ENCODE assay signal across 12 mouse cellular contexts in genomic region chr5:134743991-134744390, GRCm38 (mm10). TPM values are rescaled to one million over a fixed set of nuclear protein-coding genes. Genes with fewer than 3 reads are reported as not detected.
DNase-seq lines count a peak whose midpoint lies in the region; ATAC-seq and TF ChIP-seq lines count a peak whose summit lies in the region.
"Had no signal": no experiment of that assay in that cellular context is flagged by ENCODE, and none has a peak within 500 bp of the region (broad histone marks: within the 10 kb centered on the region; RNA-seq: fewer than 3 reads in every experiment).

No protein-coding gene starts in this region.

- TF ChIP-seq CTCF in small intestine, adult 2 months (IDR thresholded peaks at IDR 0.05; ENCODE audit: extremely low read depth, insufficient read length, insufficient replicate concordance, low read depth, low read length): no peak; the same call in 1 of the 2 replicates

- H3K36me3 ChIP-seq in kidney, embryonic 14.5 days (ENCODE audit: control insufficient read depth, insufficient read depth, low read length): no peaks in the 10 kb centered on the region
- H3K36me3 ChIP-seq in embryonic facial prominence, embryonic 15.5 days: no peaks in the 10 kb centered on the region; the same call in 1 of the 2 replicates
- H3K36me3 ChIP-seq in small intestine, adult 2 months (ENCODE audit: control insufficient read depth, insufficient read depth, low read length): no peaks in the 10 kb centered on the region

- WGBS in kidney, embryonic 14.5 days: 64% methylated on average over 12 of the region's 12 CpGs
- WGBS in embryonic facial prominence, embryonic 15.5 days: 55% methylated on average over 12 of the region's 12 CpGs
- WGBS in small intestine, adult 2 months: 29% methylated on average over 12 of the region's 12 CpGs

- no peak for ATAC-seq in kidney, embryonic 14.5 days (ENCODE audit: low FRiP score, low TSS enrichment)
- no peak for ATAC-seq in embryonic facial prominence, embryonic 15.5 days (ENCODE audit: insufficient number of reproducible peaks, low FRiP score, low TSS enrichment, low read depth)
- ATAC-seq in erythroblast, adult 5-6 weeks (replicated peaks; ENCODE audit: low FRiP score, poor library complexity, severe bottlenecking): no peak

- TF ChIP-seq POLR2A in small intestine, adult 2 months (IDR thresholded peaks at IDR 0.05; ENCODE audit: low read depth, low read length): no peak

- no peaks in the 10 kb centered on the region for H3K9me3 ChIP-seq in kidney, embryonic 14.5 days (ENCODE audit: control insufficient read depth, low read length)
- H3K9me3 ChIP-seq in embryonic facial prominence, embryonic 15.5 days (replicated peaks): no peaks in the 10 kb centered on the region

- peaks cover 13% of the 10 kb centered on the region; the same call in 1 of the 2 replicates for H3K4me1 ChIP-seq in kidney, embryonic 14.5 days (ENCODE audit: control insufficient read depth, insufficient read depth, low read length)
- peaks cover 79% of the 10 kb centered on the region for H3K4me1 ChIP-seq in embryonic facial prominence, embryonic 15.5 days
- peaks cover 8% of the 10 kb centered on the region for H3K4me1 ChIP-seq in small intestine, adult 2 months (ENCODE audit: control insufficient read depth, insufficient read depth, insufficient read length, low read length)

- no peak overlapping the region for H3K27ac ChIP-seq in kidney, embryonic 14.5 days (ENCODE audit: low read depth, low read length)
- H3K27ac ChIP-seq in embryonic facial prominence, embryonic 15.5 days (replicated peaks): no peak overlapping the region
- H3K27ac ChIP-seq in small intestine, adult 2 months (ENCODE audit: insufficient read depth, low read depth, low read length): peak overlapping the region; percentile 61
- H3K27ac ChIP-seq: kidney, postnatal 0 days had no signal

- H3K4me2 ChIP-seq in kidney, embryonic 14.5 days (replicated peaks; ENCODE audit: low read depth, low read length): no peak overlapping the region
- H3K4me2 ChIP-seq in embryonic facial prominence, embryonic 15.5 days (replicated peaks): peak overlapping the region; percentile 25

- no peak overlapping the region for H3K4me3 ChIP-seq in kidney, embryonic 14.5 days (ENCODE audit: low read length)
- peak overlapping the region; percentile 55; the same call in 1 of the 2 replicates for H3K4me3 ChIP-seq in embryonic facial prominence, embryonic 15.5 days (replicated peaks)
- H3K4me3 ChIP-seq in small intestine, adult 2 months (ENCODE audit: low read depth, low read length): peak overlapping the region; percentile 26; the same call in 1 of the 2 replicates

- H3K27me3 ChIP-seq in kidney, embryonic 14.5 days (ENCODE audit: control insufficient read depth, insufficient read depth, low read length): peaks cover 6% of the 10 kb centered on the region; the same call in 1 of the 2 replicates
- no peaks in the 10 kb centered on the region for H3K27me3 ChIP-seq in embryonic facial prominence, embryonic 15.5 days
- peaks cover 10% of the 10 kb centered on the region; the same call in 1 of the 2 replicates for H3K27me3 ChIP-seq in small intestine, adult 2 months (ENCODE audit: control insufficient read depth, insufficient read depth, low read length)

- H3K9ac ChIP-seq in kidney, embryonic 14.5 days (ENCODE audit: low read depth, low read length): no peak overlapping the region
- no peak overlapping the region for H3K9ac ChIP-seq in embryonic facial prominence, embryonic 15.5 days

- peak; percentile 53 for DNase-seq in kidney, adult 18-20 months
- DNase-seq in kidney, postnatal 14 days: peak; percentile 59
- no peak for DNase-seq in testis, postnatal 14 days (ENCODE audit: low spot score)
- DNase-seq: right cerebral cortex, adult 18-20 months had no signal

RNA-seq across cellular contexts. Expression of gene Eln, which starts 3.1 kb away (rescaled TPM):
- polyA plus RNA-seq in kidney, embryonic 14.5 days (2014; fragmentation: Nextera tagmentation; extraction: Ambion mirVana): 7.7 and 9.5 TPM in 2 replicates
- 289 and 312 TPM in 2 replicates for polyA plus RNA-seq in embryonic facial prominence, embryonic 15.5 days (2015; fragmentation: Nextera tagmentation; extraction: Ambion mirVana)
- 14.0 and 15.2 TPM in 2 replicates for polyA plus RNA-seq in small intestine, adult 2 months (2012; rRNA removed)
- not detected in 2 replicates for total RNA-seq in erythroblast, adult 5-6 weeks (2015; ENCODE audit: low replicate concordance)
- total RNA-seq in erythroblast, adult 5-6 weeks (2017; ENCODE audit: low replicate concordance): not detected in 2 replicates
- total RNA-seq: common myeloid progenitor, adult 5-6 weeks; granulocyte monocyte progenitor cell, adult 5-6 weeks; megakaryocyte, adult 5-6 weeks had no signal

RNA-seq across cellular contexts. Expression of gene Limk1, which starts 55.6 kb away (rescaled TPM):
- polyA plus RNA-seq in kidney, embryonic 14.5 days (2014; fragmentation: Nextera tagmentation; extraction: Ambion mirVana): 6.7 and 9.1 TPM in 2 replicates
- polyA plus RNA-seq in embryonic facial prominence, embryonic 15.5 days (2015; fragmentation: Nextera tagmentation; extraction: Ambion mirVana): 7.8 and 9.0 TPM in 2 replicates
- 6.4 and 6.8 TPM in 2 replicates for polyA plus RNA-seq in small intestine, adult 2 months (2012; rRNA removed)
- total RNA-seq in erythroblast, adult 5-6 weeks (2015; ENCODE audit: low replicate concordance): 0.19 and 2.1 TPM in 2 replicates
- total RNA-seq in erythroblast, adult 5-6 weeks (2017; ENCODE audit: low replicate concordance): 2.1 and 3.6 TPM in 2 replicates

Comparison
In these comparisons a context has a peak if more than half of its experiments do, and no peak if none do; other contexts are left out.
1. RNA of gene Eln, which starts 3.1 kb away (polyA plus RNA-seq): 289 to 312 TPM in embryonic facial prominence, embryonic 15.5 days; 14.0 to 15.2 TPM in small intestine, adult 2 months and 7.7 to 9.5 TPM in kidney, embryonic 14.5 days; every median in the first group is over 10 times any median in the second.